Mouse (Mus musculus): ENCODE results near the gene Olfr1428. TPM values are rescaled to one million over a fixed set of nuclear protein-coding genes. Genes with fewer than 3 reads are reported as not detected.

The Olfr1428 gene
- polyA plus RNA-seq, 1 experiment from 2014 or later = not detected

Other genes with a start within 250 kb of the Olfr1428 start
- gene Olfr1419, start 240.8 kb downstream of the Olfr1428 start, polyA plus RNA-seq (2018) = not detected in 3 replicates
- not detected in 3 replicates for gene Olfr1420, start 229.3 kb downstream of the Olfr1428 start, polyA plus RNA-seq (2018)
- gene Patl1, start 203.5 kb downstream of the Olfr1428 start, polyA plus RNA-seq (2018) = 29.2 to 49.7 TPM (median 30.6 TPM) in 3 replicates
- 27.8 to 35.2 TPM (median 29.0 TPM) in 3 replicates for gene Osbp, start 150.0 kb downstream of the Olfr1428 start, polyA plus RNA-seq (2018)
- gene Olfr1423, start 74.6 kb downstream of the Olfr1428 start, polyA plus RNA-seq (2018) = not detected in 3 replicates
- gene Olfr1424, start 53.2 kb downstream of the Olfr1428 start, polyA plus RNA-seq (2018) = not detected in 3 replicates
- not detected in 3 replicates for gene Olfr1425, start 38.2 kb downstream of the Olfr1428 start, polyA plus RNA-seq (2018)
- not detected in 3 replicates for gene Olfr1426, start 23.9 kb downstream of the Olfr1428 start, polyA plus RNA-seq (2018)
- gene Olfr1427, start 12.6 kb downstream of the Olfr1428 start, polyA plus RNA-seq (2018) = not detected in 3 replicates
- not detected in 3 replicates for gene Olfr76, start 7.3 kb upstream of the Olfr1428 start, polyA plus RNA-seq (2018)
- gene Olfr1555-ps1, start 54.2 kb upstream of the Olfr1428 start, polyA plus RNA-seq (2018) = not detected in 3 replicates
- gene Olfr1431, start 84.7 kb upstream of the Olfr1428 start, polyA plus RNA-seq (2018) = 0.06 TPM in 1 of 3 replicates, not detected in the others
- gene Olfr1432, start 116.7 kb upstream of the Olfr1428 start, polyA plus RNA-seq (2018) = not detected in 3 replicates
- not detected in 3 replicates for gene Olfr262, start 125.8 kb upstream of the Olfr1428 start, polyA plus RNA-seq (2018)
- not detected in 3 replicates for gene Olfr235, start 145.1 kb upstream of the Olfr1428 start, polyA plus RNA-seq (2018)
- not detected in 3 replicates for gene Olfr1434, start 164.0 kb upstream of the Olfr1428 start, polyA plus RNA-seq (2018)
- not detected in 3 replicates for gene Olfr1436, start 183.2 kb upstream of the Olfr1428 start, polyA plus RNA-seq (2018)
- gene Olfr1437, start 209.2 kb upstream of the Olfr1428 start, polyA plus RNA-seq (2018) = not detected in 3 replicates
- not detected in 3 replicates for gene Olfr1438-ps1, start 220.0 kb upstream of the Olfr1428 start, polyA plus RNA-seq (2018)